ENCODE assay signal across 22 mouse cellular contexts in genomic region chr5:125617050-125617449, GRCm38 (mm10).
DNase-seq lines count a peak whose midpoint lies in the region; ATAC-seq and TF ChIP-seq lines count a peak whose summit lies in the region.
"Had no signal": no experiment of that assay in that cellular context is flagged by ENCODE, and none has a peak within 500 bp of the region (broad histone marks: within the 10 kb centered on the region; RNA-seq: fewer than 3 reads in every experiment).

No protein-coding gene starts in this region.

- no peaks in the 10 kb centered on the region for H3K79me2 ChIP-seq in MEL (ENCODE audit: control insufficient read depth, insufficient read depth, low read length, poor library complexity)

- WGBS in lung, embryonic 14.5 days: 92% methylated on average over 1 of the region's 1 CpGs
- WGBS in thymus, adult 2 months: 98% methylated on average over 1 of the region's 1 CpGs

- no peak for TF ChIP-seq POLR2A in MEL (IDR thresholded peaks at IDR 0.05; ENCODE audit: control insufficient read depth in 1 of 2, insufficient read depth in 1 of 2, low read depth in 1 of 2, low read length in 2 of 2, poor library complexity in 1 of 2)
- no peak for TF ChIP-seq POLR2A in brain, embryonic 14.5 days (IDR thresholded peaks at IDR 0.05; ENCODE audit: borderline replicate concordance, extremely low read depth, insufficient read depth, insufficient read length, poor library complexity, severe bottlenecking)
- no peak for TF ChIP-seq POLR2A in thymus, adult 2 months (IDR thresholded peaks at IDR 0.05; ENCODE audit: control insufficient read depth, extremely low read depth, insufficient read depth, low read length, poor library complexity)

- TF ChIP-seq RAD21 in MEL (IDR thresholded peaks at IDR 0.05; ENCODE audit: low read depth, low read length): no peak

- TF ChIP-seq CTCF in layer of hippocampus, adult 2 months (conservative IDR thresholded peaks at IDR 0.05): peak; percentile 68
- 0 out of 2 replicates have a peak, but pooled peaks have one; percentile 7 for TF ChIP-seq CTCF in lung, embryonic 14.5 days (IDR thresholded peaks at IDR 0.05; ENCODE audit: low read depth)
- TF ChIP-seq CTCF in MEL (IDR thresholded peaks at IDR 0.05 in 2 of 3, conservative IDR thresholded peaks at IDR 0.05 in 1 of 3; ENCODE audit: control insufficient read depth in 1 of 3, insufficient read depth in 1 of 3, low read depth in 2 of 3, low read length in 3 of 3, poor library complexity in 1 of 3, severe bottlenecking in 1 of 3): peak in 2 of 3 experiments; percentile 12 to 22; a peak in 2 of 6 replicates
- TF ChIP-seq CTCF in brain, embryonic 14.5 days (IDR thresholded peaks at IDR 0.05; ENCODE audit: borderline replicate concordance, extremely low read depth, insufficient read depth, insufficient read length): 0 out of 2 replicates have a peak, but pooled peaks have one; percentile 19
- TF ChIP-seq CTCF in thymus, adult 2 months (IDR thresholded peaks at IDR 0.05; ENCODE audit: borderline replicate concordance, control insufficient read depth, extremely low read depth, insufficient read depth, low read length, poor library complexity): no peak

- no peak for TF ChIP-seq EP300 in MEL (IDR thresholded peaks at IDR 0.05; ENCODE audit: low read depth in 1 of 2, low read length in 2 of 2)

- no peak for DNase-seq in layer of hippocampus, adult 2 months (ENCODE audit: low spot score in 2 of 2)
- DNase-seq in layer of hippocampus, adult 9-11 months: no peak
- no peak for DNase-seq in lung, embryonic 14.5 days
- no peak for DNase-seq in lung, adult 18-20 months
- peak; percentile 11 for DNase-seq in MEL (ENCODE audit: low read depth, low spot score)
- no peak for DNase-seq in brain, embryonic 14.5 days (ENCODE audit: low read depth)
- no peak for DNase-seq in thymus, adult 2 months
- DNase-seq: adrenal gland, postnatal 10 days; B cell, adult 2 months; cerebellum, adult 11-12 months; cerebellum, adult 9-10 months; cerebellum, postnatal 25 days; gastrocnemius, postnatal 25 days; heart, adult 11 months; heart, postnatal 36 days had no signal

- H3K9me3 ChIP-seq in lung, embryonic 14.5 days (ENCODE audit: low read depth, low read length): no peaks in the 10 kb centered on the region
- H3K9me3 ChIP-seq in MEL (replicated peaks; ENCODE audit: insufficient read depth, low read length): no peaks in the 10 kb centered on the region

- H3K4me1 ChIP-seq in lung, embryonic 14.5 days (ENCODE audit: insufficient read depth): no peaks in the 10 kb centered on the region
- no peaks in the 10 kb centered on the region for H3K4me1 ChIP-seq in MEL (ENCODE audit: control insufficient read depth in 1 of 2, insufficient read depth in 2 of 2, low read length in 2 of 2)
- no peaks in the 10 kb centered on the region for H3K4me1 ChIP-seq in thymus, adult 2 months (replicated peaks; ENCODE audit: control insufficient read depth, insufficient read depth, low read length)
- H3K4me1 ChIP-seq: embryonic facial prominence, embryonic 12.5 days; heart, embryonic 13.5 days had no signal

- H3K27me3 ChIP-seq in lung, embryonic 14.5 days (ENCODE audit: insufficient read depth, low read length): no peaks in the 10 kb centered on the region
- no peaks in the 10 kb centered on the region for H3K27me3 ChIP-seq in MEL (ENCODE audit: control insufficient read depth in 1 of 2, insufficient read depth in 2 of 2, low read length in 2 of 2)
- no peaks in the 10 kb centered on the region for H3K27me3 ChIP-seq in thymus, adult 2 months (ENCODE audit: control insufficient read depth, insufficient read depth, low read length)
- H3K27me3 ChIP-seq: embryonic facial prominence, embryonic 12.5 days; heart, embryonic 13.5 days; Patski had no signal

- no peak for ATAC-seq in lung, embryonic 14.5 days (ENCODE audit: insufficient read depth)
- ATAC-seq in inflammation-experienced regulatory T-cells, adult 6 months: no peak
- ATAC-seq: CD4-positive, CD25-positive, alpha-beta regulatory T cell, adult 4 months; forebrain, embryonic 16.5 days; hindbrain, embryonic 16.5 days; Patski had no signal

- no peak overlapping the region for H3K27ac ChIP-seq in layer of hippocampus, adult 2 months
- H3K27ac ChIP-seq in lung, embryonic 14.5 days (ENCODE audit: low read depth): no peak overlapping the region
- no peak overlapping the region for H3K27ac ChIP-seq in MEL (ENCODE audit: control insufficient read depth, low read depth, low read length)
- no peak overlapping the region for H3K27ac ChIP-seq in thymus, adult 2 months (ENCODE audit: control insufficient read depth, insufficient read depth, low read length)
- H3K27ac ChIP-seq: embryonic facial prominence, embryonic 12.5 days; heart, embryonic 13.5 days had no signal

- H3K9ac ChIP-seq in lung, embryonic 14.5 days: no peak overlapping the region
- H3K9ac ChIP-seq in MEL (ENCODE audit: control insufficient read depth, low read depth, low read length, poor library complexity, severe bottlenecking): no peak overlapping the region
- H3K9ac ChIP-seq: embryonic facial prominence, embryonic 12.5 days; heart, embryonic 13.5 days had no signal

- no peak overlapping the region for H3K4me2 ChIP-seq in lung, embryonic 14.5 days
- H3K4me2 ChIP-seq: embryonic facial prominence, embryonic 12.5 days; heart, embryonic 13.5 days had no signal

- no peaks in the 10 kb centered on the region for H3K36me3 ChIP-seq in lung, embryonic 14.5 days (ENCODE audit: insufficient read depth)
- no peaks in the 10 kb centered on the region for H3K36me3 ChIP-seq in MEL (ENCODE audit: control insufficient read depth in 1 of 2, insufficient read depth in 2 of 2, low read length in 2 of 2)
- H3K36me3 ChIP-seq in thymus, adult 2 months (ENCODE audit: control insufficient read depth, insufficient read depth, low read length): no peaks in the 10 kb centered on the region
- H3K36me3 ChIP-seq: embryonic facial prominence, embryonic 12.5 days; heart, embryonic 13.5 days had no signal

- H3K4me3 ChIP-seq in layer of hippocampus, adult 2 months: no peak overlapping the region
- no peak overlapping the region for H3K4me3 ChIP-seq in lung, embryonic 14.5 days (ENCODE audit: low read depth, low read length)
- no peak overlapping the region for H3K4me3 ChIP-seq in MEL (ENCODE audit: control insufficient read depth in 1 of 2, insufficient read depth in 1 of 2, low read depth in 2 of 2, low read length in 2 of 2)
- no peak overlapping the region for H3K4me3 ChIP-seq in thymus, adult 2 months (ENCODE audit: control insufficient read depth, insufficient read depth, low read length)
- H3K4me3 ChIP-seq: embryonic facial prominence, embryonic 12.5 days; heart, embryonic 13.5 days had no signal

TF ChIP-seq in MEL, 35 proteins besides CTCF, POLR2A, EP300 and RAD21:
- TF ChIP-seq TCF12 (IDR thresholded peaks at IDR 0.05; ENCODE audit: low read depth, low read length) (no peak), RCOR1 (IDR thresholded peaks at IDR 0.05; ENCODE audit: low read depth, low read length) (no peak), POLR2AphosphoS2 (IDR thresholded peaks at IDR 0.05; ENCODE audit: low read length) (no peak), CHD1 (IDR thresholded peaks at IDR 0.05; ENCODE audit: low read depth, low read length) (no peak), MYC (IDR thresholded peaks at IDR 0.05; ENCODE audit: low read depth, low read length) (no peak), NRF1 (IDR thresholded peaks at IDR 0.05; ENCODE audit: insufficient read depth, low read depth, low read length, poor library complexity, severe bottlenecking) (no peak), KAT2A (conservative IDR thresholded peaks at IDR 0.05; ENCODE audit: low read depth, low read length) (no peak), E2F4 (IDR thresholded peaks at IDR 0.05; ENCODE audit: borderline replicate concordance, low read depth, low read length) (no peak), CHD2 (IDR thresholded peaks at IDR 0.05; ENCODE audit: low read length) (no peak), MAFK (IDR thresholded peaks at IDR 0.05; ENCODE audit: borderline replicate concordance, low read depth, low read length) (no peak), TBP (IDR thresholded peaks at IDR 0.05; ENCODE audit: low read depth, low read length) (no peak), GABPA (IDR thresholded peaks at IDR 0.05; ENCODE audit: low read depth, low read length) (no peak), ZMIZ1 (IDR thresholded peaks at IDR 0.05; ENCODE audit: low read depth, low read length) (no peak), TAL1 (IDR thresholded peaks at IDR 0.05; ENCODE audit: low read length) (no peak), MEF2A (IDR thresholded peaks at IDR 0.05; ENCODE audit: extremely low read depth, insufficient replicate concordance, low read depth, low read length, poor library complexity, severe bottlenecking) (no peak), MAX (IDR thresholded peaks at IDR 0.05; ENCODE audit: low read length) (no peak), USF2 (IDR thresholded peaks at IDR 0.05; ENCODE audit: borderline replicate concordance in 1 of 2, insufficient read depth in 1 of 2, low read depth in 1 of 2, low read length in 2 of 2) (no peak), MYB (IDR thresholded peaks at IDR 0.05; ENCODE audit: low read depth, low read length) (no peak)
